Mouse (Mus musculus) heart, postnatal 4 days (tissue): ENCODE results near the gene Cgn. TPM values are rescaled to one million over a fixed set of nuclear protein-coding genes. Genes with fewer than 3 reads are reported as not detected.
A peak's percentile ranks its signal among the peaks of the same experiment; 100 is the strongest.

Experiments
- DNase-seq: peaks from one replicate; pipeline ENCODE4 v3.0.0; 2021
- total RNA-seq, 2 experiments: library from RNA; stranded (reverse); gene quantifications; 2 replicates each; pipeline ENCODE4 v1.2.3; 2021

The Cgn gene
- total RNA-seq, result under 1 TPM; 0.52 to 0.79 TPM

DNA sequence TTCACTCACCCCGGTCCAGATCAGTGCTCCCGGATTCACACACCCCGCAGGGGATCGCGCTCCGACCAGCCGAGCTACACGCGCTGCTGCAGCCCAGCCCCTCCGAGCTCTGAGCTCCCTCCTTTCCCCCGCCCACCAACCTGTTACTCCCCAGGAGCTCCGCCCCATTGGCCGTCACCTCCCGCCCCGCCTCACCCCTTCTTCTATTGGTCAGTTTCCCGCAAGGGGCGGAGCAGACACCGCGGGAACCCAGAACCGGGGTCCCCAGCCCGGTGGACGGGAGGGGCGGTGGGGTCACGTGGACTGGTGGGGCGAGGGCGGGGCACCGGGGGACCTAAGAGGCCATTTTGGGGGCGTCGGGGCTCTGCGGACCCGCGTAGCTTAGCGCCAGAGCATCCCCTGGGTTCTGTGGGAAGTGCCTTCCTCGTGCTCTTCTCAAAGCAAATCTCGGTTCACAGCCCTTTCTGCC lies at the start of gene Cgn:
Gene Cgn (minus strand): TSS at position 126 of the 469 bp plus-strand sequence.
- peak; percentile 91 for DNase-seq

DNA sequence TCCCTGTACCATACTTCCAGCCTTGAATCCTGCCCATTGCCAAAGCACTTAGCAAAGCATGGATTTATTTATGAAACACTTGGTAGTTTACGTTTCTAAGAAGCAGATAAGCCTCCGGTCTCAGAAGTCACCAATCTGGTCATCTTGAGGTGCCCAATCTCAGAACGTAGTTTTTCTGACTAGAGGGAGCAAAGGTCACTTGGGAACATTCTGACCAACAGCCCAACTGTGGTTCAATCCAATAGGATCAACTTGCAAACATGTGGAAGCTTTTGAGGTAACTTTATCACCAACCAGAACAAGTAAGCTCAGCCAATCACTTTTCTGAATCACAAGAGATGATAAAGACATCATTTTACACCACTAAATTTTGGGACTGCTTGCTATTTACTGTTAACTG lies 49.1 kb upstream of the Cgn start:
- DNase-seq, result no peak

DNA sequence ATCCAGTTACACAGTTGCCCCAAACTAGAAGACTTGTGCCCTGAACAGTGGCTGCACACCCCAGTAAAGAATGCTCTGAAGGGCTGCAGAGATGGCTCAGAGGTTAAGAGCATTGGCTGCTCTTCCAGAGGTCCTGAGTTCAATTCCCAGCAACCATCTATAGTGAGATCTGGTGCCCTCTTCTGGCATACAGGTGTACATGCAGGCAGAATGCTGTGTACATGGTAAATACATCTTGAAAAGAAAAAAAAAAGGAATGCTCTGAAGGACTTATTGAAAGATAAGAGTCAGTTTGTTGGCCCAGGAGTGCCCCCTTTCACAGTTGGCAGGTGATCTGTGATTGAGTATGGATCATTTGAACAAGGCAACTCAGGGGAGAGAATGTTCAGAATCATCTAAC lies 47.1 kb upstream of the Cgn start:
- no peak for DNase-seq

DNA sequence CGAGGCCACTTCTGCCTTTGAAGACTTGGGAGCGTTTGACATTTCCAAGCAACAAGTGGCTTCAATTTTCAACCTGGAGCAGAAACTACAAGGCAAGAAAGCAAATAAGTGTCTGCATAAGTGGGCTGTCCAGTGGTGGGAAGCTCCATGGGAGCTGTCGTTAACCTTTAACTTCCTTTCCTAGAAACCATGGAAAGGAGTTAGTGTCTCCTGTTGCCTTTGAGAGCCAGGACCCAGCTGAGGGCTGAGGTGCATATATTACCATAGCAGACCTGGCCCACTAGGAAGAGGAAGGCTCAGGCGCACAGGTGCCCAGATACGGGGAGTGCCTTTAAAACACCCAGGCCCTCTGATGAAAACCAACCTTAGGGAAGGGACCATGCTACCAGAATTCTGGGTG lies 46.4 kb upstream of the Cgn start:
- no peak for DNase-seq

DNA sequence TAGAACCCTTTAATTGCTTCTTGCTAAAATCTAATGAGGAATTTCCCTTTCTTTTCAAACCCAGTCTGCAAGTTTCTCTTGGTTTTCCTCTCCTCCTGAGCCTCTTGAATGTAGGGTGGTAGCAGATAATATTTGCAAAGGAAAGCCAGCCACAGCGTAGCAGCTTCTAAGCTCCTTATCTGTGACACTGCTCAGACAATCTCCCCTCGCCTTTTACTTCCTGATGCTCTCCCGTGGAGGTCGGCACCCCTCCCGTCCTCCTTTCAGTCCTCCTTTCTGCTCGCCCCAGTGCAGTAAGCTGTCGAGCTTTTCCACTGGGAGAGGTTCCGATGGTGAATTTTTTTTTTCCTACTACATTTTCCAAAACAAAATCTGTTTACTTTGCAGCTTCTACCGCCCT lies 45.8 kb upstream of the Cgn start:
- no peak for DNase-seq

DNA sequence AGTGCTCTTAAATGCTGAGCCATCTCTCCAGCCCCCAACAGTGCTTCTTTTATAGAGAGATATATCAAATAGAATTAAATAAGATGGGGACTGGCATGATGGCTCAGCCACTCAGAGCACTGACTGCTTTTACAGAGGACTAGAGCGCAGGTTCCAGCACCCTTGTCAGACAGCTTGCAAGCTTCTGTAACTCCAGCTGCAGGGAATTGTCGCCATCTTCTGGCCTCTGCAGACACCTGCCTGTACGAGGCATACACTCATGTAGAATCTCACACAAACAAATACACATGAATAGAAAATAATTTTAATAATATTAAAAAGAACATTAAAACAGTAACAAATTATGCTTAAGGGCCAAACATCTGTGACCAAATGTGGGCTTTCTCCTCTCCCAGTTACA lies 37.8 kb upstream of the Cgn start:
- no peak for DNase-seq

DNA sequence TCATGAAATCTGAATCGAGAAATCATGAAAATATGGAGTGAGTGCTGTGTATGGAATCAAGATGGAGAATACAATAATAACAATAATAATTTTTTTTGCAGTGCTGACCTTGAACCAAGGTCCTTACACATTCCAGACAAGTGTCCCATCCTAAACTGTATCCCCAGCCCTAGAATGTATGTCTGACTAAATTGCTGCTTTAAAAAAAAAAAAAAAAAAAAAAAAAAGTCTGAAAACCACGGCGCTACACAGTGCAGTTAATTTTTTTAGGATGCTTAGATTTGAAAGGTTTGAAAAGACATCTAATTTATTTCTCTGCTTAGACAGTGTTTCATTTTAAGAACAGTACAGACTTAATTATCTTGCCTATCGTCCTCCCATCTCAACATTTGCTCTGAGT lies 35.8 kb upstream of the Cgn start:
- no peak for DNase-seq

DNA sequence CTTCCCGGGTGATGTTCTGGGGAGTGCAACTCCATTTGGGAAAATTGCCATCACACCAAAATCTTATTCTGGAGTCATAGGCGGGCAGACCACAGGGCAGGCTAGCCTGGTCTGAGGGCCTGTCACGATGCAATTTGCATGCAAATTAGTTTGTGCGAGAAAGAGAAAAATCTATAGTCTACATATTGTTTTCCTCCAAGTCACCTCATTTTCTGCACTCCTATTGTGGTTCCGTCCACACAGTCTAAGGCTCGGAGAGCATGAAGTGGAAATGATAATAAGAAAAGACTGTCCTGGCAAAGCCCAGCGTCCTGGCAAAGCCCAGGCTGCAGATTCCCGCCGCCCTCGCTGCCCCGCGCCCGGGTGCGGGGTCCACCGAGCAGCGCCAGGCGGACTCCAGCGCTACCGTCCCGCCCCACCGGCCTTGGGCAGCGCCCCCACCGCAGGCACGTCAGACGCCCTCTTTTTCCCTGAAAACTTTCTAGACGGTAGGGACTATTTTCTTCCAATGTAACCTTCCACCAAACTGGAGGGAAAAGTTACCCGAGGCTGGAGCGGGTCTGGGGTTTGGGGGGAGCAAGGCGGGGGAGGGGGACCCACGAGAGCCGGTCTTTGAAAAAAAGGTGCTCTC lies 34.8 kb upstream of the Cgn start:
- DNase-seq, result peak; percentile 62

DNA sequence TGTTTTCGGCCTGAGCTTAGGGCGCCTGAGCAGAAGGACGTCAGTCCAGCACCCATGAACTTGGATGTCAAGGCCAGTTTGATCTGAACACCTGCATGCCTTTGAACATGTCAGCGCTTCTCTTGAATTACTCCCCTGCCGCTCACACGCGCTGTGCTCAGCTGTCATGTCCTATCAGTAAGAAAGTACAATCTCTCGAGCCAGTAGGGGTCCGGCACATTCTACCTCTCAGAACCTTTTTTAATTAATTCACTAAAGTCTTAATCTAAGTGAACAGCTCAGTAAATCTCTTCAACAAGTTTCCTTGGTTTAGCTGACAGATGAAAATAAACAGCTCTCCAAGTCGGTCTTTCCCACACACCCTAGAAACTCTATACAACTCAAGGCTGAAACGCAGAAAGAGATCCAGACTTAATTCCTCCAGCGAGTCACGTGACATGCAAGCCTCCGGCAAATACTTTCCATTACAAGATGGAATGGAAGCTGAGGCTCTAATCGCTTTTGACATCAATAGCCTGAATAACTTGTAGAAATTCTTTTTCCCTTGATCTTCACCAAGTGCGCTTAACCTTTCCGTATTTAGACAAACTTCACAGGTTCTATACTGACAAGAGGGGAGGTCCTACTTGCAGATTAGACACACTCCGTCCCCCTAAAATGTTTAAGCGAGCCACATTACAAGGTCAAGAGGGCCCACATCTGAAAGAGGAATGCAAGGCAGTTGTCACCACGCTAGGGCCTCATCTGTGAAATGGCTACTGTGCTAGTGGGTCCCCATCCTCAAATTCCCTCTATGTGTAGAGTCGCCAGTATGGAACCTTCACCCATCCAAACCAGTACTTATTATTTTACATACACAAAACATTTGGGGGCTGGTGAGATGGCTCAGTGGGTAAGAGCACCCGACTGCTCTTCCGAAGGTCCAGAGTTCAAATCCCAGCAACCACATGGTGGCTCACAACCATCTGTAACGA lies 33.4 kb upstream of the Cgn start:
- no peak for DNase-seq

DNA sequence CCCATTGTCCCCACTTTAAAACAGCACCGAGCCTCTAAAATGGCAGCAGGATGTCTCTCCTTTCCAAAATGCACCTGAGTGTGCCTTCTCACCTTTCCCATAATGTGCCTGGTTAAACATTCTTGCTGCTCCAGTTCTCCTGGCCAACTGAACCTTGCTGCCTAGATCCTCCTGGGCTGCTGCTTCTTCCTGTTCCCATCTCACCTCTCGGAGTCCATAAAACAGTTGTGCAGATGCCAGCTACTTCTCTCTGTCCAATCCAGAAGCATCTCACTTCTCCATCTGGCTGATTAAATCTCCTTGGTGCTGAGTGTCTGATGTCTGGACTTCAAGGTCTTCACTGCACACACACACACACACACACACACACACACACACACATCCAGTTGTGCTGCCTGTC lies 31.4 kb upstream of the Cgn start:
- no peak for DNase-seq

DNA sequence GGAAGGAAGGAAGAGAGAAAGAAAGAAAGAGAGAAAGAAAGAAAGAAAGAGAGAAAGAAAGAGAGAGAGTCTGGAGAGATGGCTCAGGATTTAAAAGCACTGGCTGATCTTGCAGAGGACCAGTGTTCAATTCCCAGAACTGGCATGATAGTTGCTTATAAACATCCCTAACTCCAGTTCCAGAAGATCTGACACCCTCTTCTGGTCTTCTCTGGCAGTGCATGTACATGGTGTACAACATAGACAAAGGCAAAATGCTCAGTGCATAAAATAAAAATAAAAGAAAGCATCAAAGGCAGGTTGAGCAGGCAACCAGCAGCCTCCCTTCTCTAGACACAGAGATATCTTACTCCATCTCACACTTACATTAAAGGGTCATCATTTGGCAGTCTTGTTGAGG lies 29.3 kb upstream of the Cgn start:
- DNase-seq, result no peak

DNA sequence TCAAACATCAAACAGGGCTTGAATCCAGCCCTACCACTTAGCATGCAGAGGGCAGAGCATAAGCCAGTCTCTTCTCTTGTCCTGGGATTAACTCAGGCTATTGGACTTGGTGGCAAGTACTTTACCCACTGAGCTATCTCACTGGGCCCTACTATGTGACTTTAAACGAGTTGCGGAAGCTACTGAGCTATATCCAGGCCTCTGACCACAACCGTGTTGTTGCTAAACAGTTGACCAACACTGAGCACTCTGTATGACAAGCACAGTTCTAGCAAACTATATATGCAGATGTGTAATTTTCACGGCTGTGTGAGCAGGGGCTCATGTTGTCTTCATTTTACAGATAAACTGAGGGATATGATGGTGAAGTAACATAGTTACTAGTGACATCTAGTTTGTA lies 28.4 kb upstream of the Cgn start:
- DNase-seq, result no peak

DNA sequence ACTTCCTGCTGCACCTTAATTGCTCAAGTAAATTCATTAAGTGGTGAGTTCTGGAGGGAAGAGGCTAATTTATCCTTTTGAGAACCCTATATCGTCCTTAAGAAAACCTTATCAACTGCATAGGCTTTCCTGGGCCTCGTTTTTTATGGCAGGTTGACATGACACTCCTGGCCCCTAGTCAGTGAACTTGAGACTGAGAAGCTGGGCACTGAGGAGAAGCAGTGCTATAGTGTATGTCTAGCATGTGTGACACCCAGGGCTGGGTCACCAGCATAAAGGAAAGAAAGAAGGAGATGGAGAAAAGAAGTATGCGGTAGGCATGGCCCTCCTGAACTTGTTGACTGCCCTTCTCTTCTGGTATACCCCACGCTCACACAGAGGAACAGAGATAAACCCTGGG lies 27.8 kb upstream of the Cgn start:
- DNase-seq, result no peak

DNA sequence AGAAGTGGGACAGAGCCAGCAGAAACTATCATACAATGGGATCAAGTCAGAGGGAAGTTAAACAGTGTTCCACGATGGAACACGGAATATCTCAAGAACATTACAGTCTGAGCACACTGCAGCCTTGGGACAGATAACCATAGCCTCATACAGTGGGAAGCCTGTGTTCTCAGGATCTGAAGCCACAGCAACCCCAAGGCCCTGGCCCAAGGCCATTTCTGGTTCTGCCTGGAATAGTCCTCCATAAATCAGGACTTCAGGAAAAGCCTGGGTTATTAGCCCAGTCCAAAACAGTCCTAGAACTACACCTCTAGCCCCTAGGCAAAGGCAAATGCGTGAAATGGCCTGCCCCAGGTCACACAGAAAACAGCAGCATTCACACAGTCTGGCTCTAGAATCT lies 27.4 kb upstream of the Cgn start:
- no peak for DNase-seq

DNA sequence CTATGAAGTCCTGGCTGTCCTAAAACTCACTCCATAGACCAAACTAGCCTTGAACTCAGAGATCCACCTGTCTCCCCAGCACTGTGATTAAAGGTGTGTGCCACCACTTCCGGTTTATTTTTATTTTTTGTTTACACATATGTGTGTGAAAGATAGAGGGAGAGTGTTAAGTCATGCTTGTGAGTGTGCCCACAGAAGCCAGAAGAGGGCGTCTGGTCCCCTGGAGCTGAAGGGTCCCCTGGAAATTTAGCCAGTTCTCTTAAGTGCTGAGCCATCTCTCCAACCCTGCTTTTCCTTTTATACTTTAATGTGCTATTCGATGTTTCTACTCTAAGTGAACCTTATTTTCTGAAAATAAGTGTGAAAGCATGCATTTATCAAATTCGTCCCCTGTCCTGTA lies 25.3 kb upstream of the Cgn start:
- DNase-seq, result peak; percentile 44

DNA sequence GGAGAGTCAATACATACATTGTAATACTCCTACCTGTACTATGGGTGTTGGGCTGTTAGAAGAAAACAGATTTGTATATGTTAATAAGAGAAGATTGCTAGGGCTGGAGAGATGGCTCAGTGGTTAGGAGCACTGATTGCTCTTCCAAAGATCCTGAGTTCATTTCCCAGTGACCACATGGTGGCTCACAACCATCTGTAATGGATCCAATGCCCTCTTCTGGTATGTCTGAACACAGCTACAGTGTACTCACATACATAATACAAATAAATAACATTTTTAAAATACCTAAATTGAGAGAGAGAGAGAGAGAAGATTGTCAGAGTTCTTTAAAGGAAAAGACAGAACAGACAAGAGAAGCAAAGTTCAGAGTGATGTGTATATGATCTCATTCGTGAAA lies 22.0 kb upstream of the Cgn start:
- DNase-seq, result no peak

DNA sequence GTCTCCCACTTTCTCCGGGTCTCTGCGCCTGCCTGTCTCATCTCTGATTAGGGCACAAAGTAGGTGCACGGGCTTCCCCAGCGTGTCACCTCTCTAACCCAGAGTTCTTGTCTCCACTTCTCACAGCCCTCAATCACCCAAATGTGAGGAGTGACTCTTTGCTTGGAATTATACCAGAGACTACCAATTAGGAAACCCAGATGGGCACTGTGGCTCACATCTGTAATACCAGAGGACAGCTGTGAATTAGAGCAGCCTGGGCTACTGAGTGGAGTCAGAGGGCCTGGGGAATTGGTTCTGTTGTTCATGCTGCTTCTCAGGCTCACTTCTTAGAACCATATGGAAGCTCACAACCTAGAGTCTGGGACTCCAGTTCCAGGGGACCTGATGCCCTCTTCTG lies 18.7 kb upstream of the Cgn start:
- DNase-seq, result no peak

DNA sequence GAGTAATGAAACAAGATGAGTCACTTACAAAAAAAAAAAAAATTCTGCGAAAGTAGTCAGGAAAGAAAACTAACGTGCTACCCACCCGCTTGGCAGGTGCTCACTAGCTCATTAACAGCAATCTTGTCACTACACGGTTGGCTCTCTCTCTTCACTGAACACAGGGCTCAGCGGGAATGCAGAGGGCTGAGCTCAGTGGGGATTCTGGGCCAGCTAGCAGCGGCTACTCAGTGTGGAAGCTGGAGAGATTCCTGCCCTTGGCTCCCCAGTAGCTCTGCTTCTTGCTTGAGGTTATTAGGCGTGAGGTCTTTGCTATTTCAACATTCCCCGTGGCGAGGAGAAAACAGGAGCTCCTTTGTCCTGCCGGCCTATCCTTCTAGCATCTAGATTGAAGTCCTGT lies 17.9 kb upstream of the Cgn start:
- DNase-seq, result peak; percentile 20

DNA sequence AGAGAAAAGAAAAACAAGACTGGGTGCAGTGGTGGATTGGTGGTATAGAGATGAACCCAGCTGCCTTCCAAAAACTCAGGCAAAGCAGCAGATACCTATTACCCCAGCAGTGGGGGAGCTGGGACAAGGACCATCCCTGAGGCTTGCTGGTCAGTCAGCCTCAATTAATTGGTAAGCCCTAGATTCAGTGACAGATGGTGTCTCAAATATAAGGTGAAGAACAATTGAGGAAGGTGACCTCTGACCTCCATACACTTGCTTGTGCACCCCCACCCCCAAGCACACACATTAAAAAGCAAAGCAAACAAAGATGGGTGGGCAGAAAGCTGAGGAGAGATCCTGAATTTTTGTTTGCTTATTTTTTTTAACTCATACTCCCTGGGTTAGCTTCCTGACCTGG lies 9.9 kb upstream of the Cgn start:
- DNase-seq, result no peak

DNA sequence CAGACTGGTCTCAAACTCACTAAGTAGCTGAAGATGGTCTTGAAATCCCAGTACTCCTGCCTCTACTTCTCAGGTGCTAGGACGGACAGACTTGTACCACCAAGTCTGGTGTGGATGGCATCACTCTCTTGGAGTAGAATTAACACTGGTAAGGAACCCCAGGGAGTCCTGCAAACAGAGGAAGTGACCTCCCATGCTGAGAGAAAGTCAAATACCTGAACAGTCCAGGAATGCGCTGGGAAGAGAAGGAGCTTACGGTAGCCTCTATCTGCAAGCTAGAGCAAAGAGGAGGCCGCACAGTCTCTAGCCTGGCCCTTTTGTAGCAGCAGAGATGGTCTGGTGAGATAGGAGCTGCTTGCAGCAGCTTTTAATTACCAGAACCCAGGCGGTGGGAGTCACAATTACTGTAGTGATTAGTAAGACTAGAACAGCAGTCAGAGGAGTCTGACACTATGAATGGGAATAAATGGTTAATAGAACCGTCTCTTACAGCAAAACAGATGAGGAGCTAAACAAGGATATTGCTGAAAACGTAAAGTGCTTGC lies 9.4 kb upstream of the Cgn start:
- DNase-seq, result no peak

DNA sequence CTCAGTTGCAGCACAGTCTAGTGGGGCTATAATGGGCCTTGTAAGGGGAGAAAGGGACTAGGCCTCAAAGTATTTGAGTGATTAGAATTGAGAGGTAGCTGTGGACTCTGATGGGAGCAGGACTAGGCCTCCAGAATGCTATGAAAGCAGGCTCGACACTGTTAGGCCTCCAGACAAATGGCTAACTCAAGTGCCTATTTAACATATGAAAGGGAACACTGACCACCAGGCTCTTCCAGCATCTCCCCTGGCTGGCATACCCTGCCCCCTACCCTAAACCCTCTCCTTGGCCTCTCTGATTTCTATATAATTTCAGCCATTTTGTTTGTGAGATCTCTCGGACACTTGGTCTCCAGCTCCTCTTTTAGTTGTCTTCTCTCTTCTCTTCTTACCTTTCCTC lies 8.1 kb upstream of the Cgn start:
- no peak for DNase-seq

DNA sequence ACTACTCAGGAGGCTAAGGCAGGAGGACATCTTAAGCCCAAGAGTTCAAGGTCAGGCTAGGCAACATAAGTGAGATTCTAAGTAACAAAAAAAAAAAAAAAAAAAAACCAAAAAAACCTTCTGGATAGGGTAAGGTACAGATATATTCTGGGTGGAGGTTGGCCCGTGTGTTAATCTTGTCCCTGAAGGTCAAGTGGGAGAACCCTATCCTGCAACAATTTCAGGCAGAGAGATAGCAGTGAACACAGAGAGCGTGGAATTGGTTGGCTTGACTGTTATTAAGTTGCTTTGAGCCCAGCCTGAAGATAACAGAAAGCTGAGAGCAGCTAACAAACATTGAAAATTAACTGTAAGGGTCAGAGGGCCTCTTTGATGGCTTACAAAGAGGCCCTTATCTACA lies 7.4 kb upstream of the Cgn start:
- DNase-seq, result no peak

DNA sequence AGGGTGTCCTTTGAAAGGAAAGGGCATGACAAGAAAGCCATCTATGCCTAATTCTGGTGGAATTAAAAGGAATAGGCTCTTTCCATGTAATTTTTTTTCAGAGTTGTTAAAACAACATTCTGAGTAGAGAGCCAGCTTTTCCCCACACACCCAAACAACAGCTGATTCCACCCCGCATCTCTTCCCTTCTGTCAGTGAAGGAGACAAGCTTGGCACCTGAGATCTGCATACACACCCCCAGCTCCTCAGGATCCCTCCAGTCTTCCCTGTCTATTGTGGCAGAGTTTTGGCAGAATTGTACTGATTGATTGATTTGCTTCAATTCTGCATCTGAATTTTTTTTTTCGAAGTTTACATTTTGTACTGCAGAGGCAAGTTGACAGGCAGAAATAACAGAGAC lies 6.0 kb upstream of the Cgn start:
- no peak for DNase-seq

DNA sequence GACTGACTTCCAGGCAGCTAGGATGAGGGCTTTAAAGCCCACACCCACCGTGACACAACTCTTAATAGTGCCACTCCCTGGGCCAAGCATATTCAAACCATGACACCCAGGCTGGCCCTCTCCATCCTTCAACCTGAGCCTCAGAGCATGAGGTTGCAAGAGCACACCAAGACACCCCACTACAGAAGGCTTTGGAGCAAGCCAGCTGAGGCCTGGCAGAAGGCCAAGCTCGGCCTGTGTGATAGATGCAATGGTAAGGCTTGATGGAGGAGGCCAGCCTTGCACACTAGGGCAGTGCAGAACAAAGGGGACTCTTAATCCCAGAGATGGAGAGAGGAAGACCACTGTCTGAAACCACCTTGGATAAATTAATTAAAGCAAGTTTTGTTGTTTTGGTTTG lies 3.2 kb upstream of the Cgn start:
- peak; percentile 31 for DNase-seq
